Mouse (Mus musculus) olfactory bulb, adult 2 months (tissue): Measurements from ENCODE around the gene Lrrc4c.

Experiments used
- CTCF ChIP-seq: fragments of 200-500 bp; IDR thresholded peaks from 2 replicates; pipeline ENCODE4 v1.5.1; 2012; ENCODE audit warnings: low read depth, mild to moderate bottlenecking, low read length, moderate library complexity; ENCODE audit not compliant: insufficient read depth
- POLR2A ChIP-seq: fragments of 200-500 bp; IDR thresholded peaks from 2 replicates; pipeline ENCODE4 v1.6.1; 2012; ENCODE audit warnings: mild to moderate bottlenecking, low read depth, low read length, moderate library complexity; ENCODE audit not compliant: insufficient read depth

GRCm38 (mm10) chr2:97284986-97285385, 967.0 kb downstream of the Lrrc4c start:
- no peak for TF ChIP-seq POLR2A
- no peak for TF ChIP-seq CTCF
